Mouse (Mus musculus): ENCODE data around the gene Gm14214. TPM values are rescaled to one million over a fixed set of nuclear protein-coding genes. Genes with fewer than 3 reads are reported as not detected.

The Gm14214 gene
- polyA plus RNA-seq, 1 experiment, result not detected

DNA sequence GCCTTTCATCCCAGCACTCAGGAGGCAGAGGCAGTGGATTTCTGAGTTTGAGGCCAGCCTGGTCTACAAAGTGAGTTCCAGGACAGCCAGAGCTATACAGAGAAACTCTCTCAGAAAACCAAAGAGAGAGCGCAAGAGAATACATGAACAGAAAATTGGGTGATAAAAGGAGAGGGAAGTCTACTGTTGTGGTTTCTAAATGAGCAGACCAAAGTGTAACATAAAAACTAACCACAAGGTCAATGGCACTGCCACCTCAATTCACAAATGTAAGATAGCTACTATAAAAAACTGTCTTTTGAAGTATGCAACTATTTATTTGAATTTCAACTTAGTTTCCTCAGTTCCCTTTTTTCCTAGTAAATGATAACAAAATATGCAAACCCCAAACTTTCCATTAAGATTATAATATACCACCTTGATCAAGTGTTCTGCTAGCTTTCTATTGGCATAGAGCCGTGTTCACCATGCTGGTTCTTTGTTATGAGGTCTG lies 15.7 kb downstream of the Gm14214 start:
- TF ChIP-seq CTCF (IDR thresholded peaks at IDR 0.05; ENCODE audit: borderline replicate concordance, control insufficient read depth, extremely low read depth, insufficient read depth, low read length, poor library complexity) (no peak), POLR2A (IDR thresholded peaks at IDR 0.05; ENCODE audit: control insufficient read depth, extremely low read depth, insufficient read depth, low read length, poor library complexity) (no peak)
- WGBS, result 18% methylated on average over 2 of the region's 2 CpGs
- no peak for DNase-seq
- Histone ChIP-seq H3K36me3 (ENCODE audit: control insufficient read depth, insufficient read depth, low read length) (no peaks in the 10 kb centered on the region), H3K27ac (ENCODE audit: control insufficient read depth, insufficient read depth, low read length) (no peak overlapping the region), H3K4me3 (ENCODE audit: control insufficient read depth, insufficient read depth, low read length) (no peak overlapping the region), H3K27me3 (ENCODE audit: control insufficient read depth, insufficient read depth, low read length) (no peaks in the 10 kb centered on the region; the same call in 1 of the 2 replicates), H3K4me1 (replicated peaks; ENCODE audit: control insufficient read depth, insufficient read depth, low read length) (no peaks in the 10 kb centered on the region)

DNA sequence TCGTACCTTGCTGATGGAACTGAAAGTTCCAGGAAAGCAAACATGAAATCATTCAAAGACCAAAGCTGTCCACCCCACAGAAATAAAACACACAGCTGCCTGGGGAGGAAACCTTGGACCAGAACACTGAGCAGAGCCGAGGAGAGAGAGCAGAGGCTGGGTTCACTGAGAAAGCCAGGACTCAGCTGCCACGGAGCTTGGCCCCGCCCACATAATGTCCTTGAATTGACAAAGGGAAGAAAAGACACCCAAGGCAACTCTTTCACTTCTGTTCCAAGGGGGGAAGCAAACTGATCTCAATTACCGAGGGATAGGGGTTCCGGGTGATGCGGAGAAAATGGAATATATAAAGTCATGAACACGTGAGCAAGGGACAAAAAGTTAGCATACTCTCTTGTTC lies 17.9 kb downstream of the Gm14214 start:
- Histone ChIP-seq H3K27me3 (ENCODE audit: control insufficient read depth, insufficient read depth, low read length) (no peaks in the 10 kb centered on the region; the same call in 1 of the 2 replicates), H3K27ac (ENCODE audit: control insufficient read depth, insufficient read depth, low read length) (no peak overlapping the region), H3K36me3 (ENCODE audit: control insufficient read depth, insufficient read depth, low read length) (no peaks in the 10 kb centered on the region), H3K4me1 (replicated peaks; ENCODE audit: control insufficient read depth, insufficient read depth, low read length) (no peaks in the 10 kb centered on the region), H3K4me3 (ENCODE audit: control insufficient read depth, insufficient read depth, low read length) (no peak overlapping the region)
- 64% methylated on average over 8 of the region's 8 CpGs for WGBS
- no peak for DNase-seq
- TF ChIP-seq CTCF (IDR thresholded peaks at IDR 0.05; ENCODE audit: borderline replicate concordance, control insufficient read depth, extremely low read depth, insufficient read depth, low read length, poor library complexity), result no peak
- TF ChIP-seq POLR2A (IDR thresholded peaks at IDR 0.05; ENCODE audit: control insufficient read depth, extremely low read depth, insufficient read depth, low read length, poor library complexity), result no peak

DNA sequence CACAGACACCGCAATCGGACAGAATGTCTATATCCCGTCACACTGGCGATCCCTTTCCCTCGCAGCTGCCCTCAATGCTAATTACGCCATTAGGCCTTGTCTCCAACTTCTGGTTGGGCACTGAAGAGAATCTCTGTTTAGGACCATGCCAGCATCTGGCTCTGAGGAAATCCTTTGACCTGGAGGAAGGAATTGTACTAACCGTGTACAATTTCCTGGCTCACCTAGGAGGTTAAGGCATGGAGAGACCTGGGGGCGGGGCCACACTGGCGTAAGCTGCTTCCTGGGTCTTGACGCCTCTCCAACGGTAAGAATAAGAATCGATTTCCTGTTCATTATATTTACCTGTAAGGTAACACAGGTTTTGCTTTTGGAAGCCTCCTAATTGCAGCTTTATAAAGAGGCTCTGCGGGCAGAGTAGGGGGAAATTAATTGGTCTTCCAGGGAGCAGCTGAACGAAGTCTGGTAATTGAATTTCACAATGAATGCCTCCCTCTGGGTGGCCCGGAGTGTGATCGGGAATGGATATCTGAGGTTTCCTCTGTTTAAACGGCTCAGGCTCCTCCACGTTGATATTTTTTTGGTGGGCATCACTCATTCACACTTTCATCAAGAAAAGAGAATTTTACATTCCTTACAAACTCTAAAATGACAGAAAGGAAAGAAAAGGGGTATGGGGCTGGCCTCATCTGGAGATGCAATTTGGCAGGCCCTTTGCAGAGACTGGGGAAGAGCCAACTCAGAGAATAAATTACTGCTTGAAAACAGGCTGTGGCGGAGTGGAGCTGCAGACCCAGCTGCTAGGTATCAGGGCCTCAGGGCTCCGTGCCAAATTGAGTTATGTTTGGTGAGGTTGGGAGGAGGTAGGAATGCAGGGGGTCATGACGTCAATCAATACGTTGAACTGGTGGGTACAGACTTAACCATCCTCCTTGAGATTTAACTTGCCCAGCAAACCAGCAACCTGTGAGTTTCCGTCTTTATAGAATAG lies 20.5 kb downstream of the Gm14214 start:
- Histone ChIP-seq H3K4me3 (ENCODE audit: control insufficient read depth, insufficient read depth, low read length) (no peak overlapping the region), H3K4me1 (replicated peaks; ENCODE audit: control insufficient read depth, insufficient read depth, low read length) (no peaks in the 10 kb centered on the region), H3K27ac (ENCODE audit: control insufficient read depth, insufficient read depth, low read length) (no peak overlapping the region), H3K36me3 (ENCODE audit: control insufficient read depth, insufficient read depth, low read length) (no peaks in the 10 kb centered on the region), H3K27me3 (ENCODE audit: control insufficient read depth, insufficient read depth, low read length) (no peaks in the 10 kb centered on the region; the same call in 1 of the 2 replicates)
- DNase-seq, result no peak
- 91% methylated on average over 23 of the region's 23 CpGs for WGBS
- TF ChIP-seq CTCF (IDR thresholded peaks at IDR 0.05; ENCODE audit: borderline replicate concordance, control insufficient read depth, extremely low read depth, insufficient read depth, low read length, poor library complexity) (no peak), POLR2A (IDR thresholded peaks at IDR 0.05; ENCODE audit: control insufficient read depth, extremely low read depth, insufficient read depth, low read length, poor library complexity) (no peak)

DNA sequence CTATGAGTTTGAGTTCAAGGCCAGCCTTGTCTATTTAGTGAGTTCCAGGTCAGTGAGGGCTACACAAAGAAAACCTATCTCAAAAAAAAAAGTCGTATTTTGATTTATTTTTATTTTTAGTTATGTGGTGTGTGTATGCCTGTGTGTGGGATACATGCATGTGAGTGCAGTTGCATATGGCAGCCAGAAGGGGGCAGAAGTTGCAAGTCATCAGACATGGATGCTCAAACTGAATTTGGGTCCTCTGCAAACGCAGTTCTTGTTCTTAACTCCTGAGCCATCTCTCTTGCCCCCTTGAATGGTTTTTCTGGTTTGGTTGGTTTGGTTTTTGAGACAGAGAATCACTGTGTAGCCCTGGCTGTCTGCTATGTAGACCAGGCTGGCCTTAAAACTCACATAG lies 21.4 kb downstream of the Gm14214 start:
- H3K4me1 ChIP-seq (replicated peaks; ENCODE audit: control insufficient read depth, insufficient read depth, low read length), result no peaks in the 10 kb centered on the region
- H3K4me3 ChIP-seq (ENCODE audit: control insufficient read depth, insufficient read depth, low read length), result no peak overlapping the region
- DNase-seq, result no peak
- TF ChIP-seq POLR2A (IDR thresholded peaks at IDR 0.05; ENCODE audit: control insufficient read depth, extremely low read depth, insufficient read depth, low read length, poor library complexity), result no peak
- WGBS, result 94% methylated on average over 2 of the region's 2 CpGs
- no peaks in the 10 kb centered on the region; the same call in 1 of the 2 replicates for H3K27me3 ChIP-seq (ENCODE audit: control insufficient read depth, insufficient read depth, low read length)
- no peak overlapping the region for H3K27ac ChIP-seq (ENCODE audit: control insufficient read depth, insufficient read depth, low read length)
- H3K36me3 ChIP-seq (ENCODE audit: control insufficient read depth, insufficient read depth, low read length), result no peaks in the 10 kb centered on the region

DNA sequence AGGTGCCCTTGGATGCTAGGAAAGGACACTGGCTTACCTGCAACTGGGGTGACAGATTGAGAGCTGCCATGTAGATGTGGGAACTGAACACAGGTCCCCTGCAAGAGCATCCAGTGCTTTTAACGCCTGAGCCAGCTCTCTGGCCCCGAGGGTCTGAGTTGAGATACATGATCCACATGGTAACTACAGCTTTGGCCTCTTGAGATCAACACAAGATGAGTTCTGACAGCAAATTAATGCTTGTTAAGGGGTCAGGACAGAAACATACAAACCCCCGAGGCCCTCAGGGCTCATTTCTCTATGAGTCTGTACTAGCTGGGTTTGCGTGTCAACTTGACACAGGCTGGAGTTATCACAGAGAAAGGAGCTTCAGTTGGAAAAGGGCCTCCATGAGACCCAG lies 25.9 kb downstream of the Gm14214 start:
- Histone ChIP-seq H3K4me3 (ENCODE audit: control insufficient read depth, insufficient read depth, low read length) (no peak overlapping the region), H3K27me3 (ENCODE audit: control insufficient read depth, insufficient read depth, low read length) (no peaks in the 10 kb centered on the region), H3K36me3 (ENCODE audit: control insufficient read depth, insufficient read depth, low read length) (no peaks in the 10 kb centered on the region), H3K4me1 (replicated peaks; ENCODE audit: control insufficient read depth, insufficient read depth, low read length) (no peaks in the 10 kb centered on the region), H3K27ac (ENCODE audit: control insufficient read depth, insufficient read depth, low read length) (no peak overlapping the region)
- DNase-seq, result no peak
- TF ChIP-seq POLR2A (IDR thresholded peaks at IDR 0.05; ENCODE audit: control insufficient read depth, extremely low read depth, insufficient read depth, low read length, poor library complexity) (no peak), CTCF (IDR thresholded peaks at IDR 0.05; ENCODE audit: borderline replicate concordance, control insufficient read depth, extremely low read depth, insufficient read depth, low read length, poor library complexity) (no peak)
- 91% methylated on average over 4 of the region's 4 CpGs for WGBS

DNA sequence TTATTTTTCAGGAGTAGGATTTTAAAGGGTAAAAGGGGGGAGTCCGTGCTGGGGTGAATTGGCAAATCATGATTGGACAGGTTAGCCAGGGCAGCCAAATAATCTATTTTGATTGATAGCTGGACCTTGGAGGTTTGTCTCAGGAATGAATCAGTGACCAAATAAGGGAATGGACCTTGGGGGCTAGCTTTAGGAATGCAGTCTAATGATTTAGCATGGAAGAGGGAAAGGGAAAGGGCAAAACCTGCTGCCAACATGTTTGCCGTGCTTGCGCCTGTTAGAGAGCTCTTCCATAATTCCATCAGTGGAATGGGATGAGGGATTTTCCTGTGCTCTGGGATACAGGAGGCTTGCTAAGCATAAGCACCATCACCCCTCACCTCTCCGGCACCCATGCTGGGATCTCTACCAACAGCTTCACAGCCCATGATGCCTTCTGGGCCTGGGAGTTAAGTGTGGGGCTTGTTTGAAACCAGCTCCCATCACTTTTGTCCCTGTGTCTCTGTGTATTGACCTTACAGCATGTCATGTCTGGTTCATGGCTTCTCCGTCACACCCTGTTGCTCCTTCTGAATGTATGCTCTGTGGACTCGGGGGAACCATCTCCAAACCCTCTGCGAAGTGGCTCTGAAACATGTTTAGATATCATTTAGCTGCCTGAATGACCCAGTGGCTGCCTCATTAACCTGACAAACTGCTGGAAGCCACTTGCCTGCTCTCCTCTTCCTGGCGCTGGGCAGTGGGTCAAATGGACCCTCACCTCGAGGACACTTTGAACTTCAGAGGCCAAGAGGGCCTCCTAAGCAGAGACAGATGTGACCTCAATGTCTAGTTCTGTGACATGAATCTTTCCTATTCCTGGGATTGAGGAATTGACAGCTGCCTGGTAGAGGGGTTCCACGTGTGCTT lies 26.7 kb downstream of the Gm14214 start:
- no peak for TF ChIP-seq POLR2A (IDR thresholded peaks at IDR 0.05; ENCODE audit: control insufficient read depth, extremely low read depth, insufficient read depth, low read length, poor library complexity)
- no peak for TF ChIP-seq CTCF (IDR thresholded peaks at IDR 0.05; ENCODE audit: borderline replicate concordance, control insufficient read depth, extremely low read depth, insufficient read depth, low read length, poor library complexity)
- Histone ChIP-seq H3K27me3 (ENCODE audit: control insufficient read depth, insufficient read depth, low read length) (no peaks in the 10 kb centered on the region), H3K36me3 (ENCODE audit: control insufficient read depth, insufficient read depth, low read length) (no peaks in the 10 kb centered on the region), H3K4me1 (replicated peaks; ENCODE audit: control insufficient read depth, insufficient read depth, low read length) (no peaks in the 10 kb centered on the region), H3K27ac (ENCODE audit: control insufficient read depth, insufficient read depth, low read length) (no peak overlapping the region), H3K4me3 (ENCODE audit: control insufficient read depth, insufficient read depth, low read length) (no peak overlapping the region)
- no peak for DNase-seq
- WGBS, result 95% methylated on average over 10 of the region's 10 CpGs
